Mouse (Mus musculus) embryonic facial prominence, embryonic 11.5 days (tissue): ENCODE results near the gene Cftr. TPM values are rescaled to one million over a fixed set of nuclear protein-coding genes. Genes with fewer than 3 reads are reported as not detected.

Source experiments
- ATAC-seq: fragments of 200-750 bp; cut with Nextera tagmentation; replicated peaks from 2 replicates; pipeline ENCODE4 v1.8.0; 2017; ENCODE audit warnings: low read depth; ENCODE audit not compliant: insufficient number of reproducible peaks, low FRiP score, low TSS enrichment
- DNase-seq: peaks from one replicate; pipeline ENCODE4 v3.0.0-alpha.2; 2015; ENCODE audit warnings: low spot score
- H3K27ac ChIP-seq: fragments of 300-500 bp; sonication (generic); replicated peaks from 2 replicates; pipeline ENCODE4 v1.5.1; 2014; ENCODE audit warnings: mild to moderate bottlenecking, low read depth, low read length, control low read depth
- H3K27me3 ChIP-seq: fragments of 300-500 bp; sonication (generic); 2 replicates; pipeline ENCODE4 v1.6.1; 2014; ENCODE audit warnings: mild to moderate bottlenecking, low read length, moderate library complexity, mixed read lengths; ENCODE audit not compliant: control insufficient read depth, insufficient read depth
- H3K36me3 ChIP-seq: fragments of 300-500 bp; sonication (generic); replicated peaks from 2 replicates; pipeline ENCODE4 v1.6.1; 2014; ENCODE audit warnings: low read depth, mild to moderate bottlenecking, low read length, moderate library complexity, mixed read lengths; ENCODE audit not compliant: control insufficient read depth, insufficient read depth
- H3K4me1 ChIP-seq: fragments of 300-500 bp; sonication (generic); 2 replicates; pipeline ENCODE4 v1.6.1; 2014; ENCODE audit warnings: low read length, mixed read lengths; ENCODE audit not compliant: control insufficient read depth, insufficient read depth
- H3K4me2 ChIP-seq: fragments of 300-500 bp; sonication (generic); 2 replicates; pipeline ENCODE4 v1.6.1; 2014; ENCODE audit warnings: low read depth, mild to moderate bottlenecking, control low read depth, low read length, moderate library complexity
- H3K4me3 ChIP-seq: fragments of 300-500 bp; sonication (generic); 2 replicates; pipeline ENCODE4 v1.5.1; 2014; ENCODE audit warnings: low read depth, low read length, control low read depth
- H3K9ac ChIP-seq: fragments of 300-500 bp; sonication (generic); replicated peaks from 2 replicates; pipeline ENCODE4 v1.6.1; 2014; ENCODE audit warnings: mild to moderate bottlenecking, control low read depth, low read length
- H3K9me3 ChIP-seq: fragments of 300-500 bp; sonication (generic); replicated peaks from 2 replicates; pipeline ENCODE4 v1.6.1; 2016; ENCODE audit warnings: mild to moderate bottlenecking, low read length, inconsistent platforms, mixed read lengths; ENCODE audit not compliant: control insufficient read depth
- WGBS: fragments of 180-500 bp; shearing (Covaris S2); extraction: QIAGEN DNeasy Blood & Tissue Kit; methylation state at CpG from one replicate; pipeline ENCODE4 v1.1.7; 2014; 5-methylcytosine and 5-hydroxymethylcytosine counted together
- polyA plus RNA-seq: library from polyadenylated mRNA; unstranded; fragments of >200 nt; fragmentation: Nextera tagmentation; extraction: Ambion mirVana; gene quantifications from 2 replicates; pipeline ENCODE4 v1.2.1, GENCODE M21; 2014

Cftr gene
- polyA plus RNA-seq, 1 experiment from 2014 or later = 0.15 TPM

GRCm38 (mm10) chr6:18322950-18323349 is 152.5 kb downstream of the Cftr start:
- H3K4me1 ChIP-seq = no peaks in the 10 kb centered on the region
- H3K27me3 ChIP-seq = no peaks in the 10 kb centered on the region
- H3K27ac ChIP-seq = no peak overlapping the region
- no peak overlapping the region for H3K9ac ChIP-seq
- H3K36me3 ChIP-seq = no peaks in the 10 kb centered on the region
- no peaks in the 10 kb centered on the region for H3K9me3 ChIP-seq
- DNase-seq (no peak), ATAC-seq (no peak)
- no peak overlapping the region for H3K4me3 ChIP-seq
- no peak overlapping the region for H3K4me2 ChIP-seq
- 83% methylated on average over 1 of the region's 1 CpGs for WGBS

DNA sequence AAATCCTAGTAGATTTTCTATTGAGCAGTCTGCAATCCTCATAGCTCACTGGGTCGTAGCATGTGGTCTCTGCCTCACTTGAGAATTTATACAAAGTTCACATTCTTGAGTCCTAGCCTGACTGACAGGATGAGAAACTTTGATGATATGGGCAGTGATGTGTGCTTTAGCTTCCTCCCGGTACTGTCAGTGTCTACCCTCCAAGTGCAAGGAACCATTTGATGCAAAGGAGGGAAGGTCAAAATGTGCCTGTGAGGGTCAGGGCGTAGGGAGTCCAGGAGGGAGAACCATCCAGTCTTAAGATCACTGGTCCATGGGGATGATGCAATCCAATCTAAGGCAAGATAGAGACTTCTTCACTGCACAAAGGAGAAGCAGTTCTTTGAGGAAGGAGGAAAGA is 164.9 kb downstream of the Cftr start:
- H3K4me2 ChIP-seq = no peak overlapping the region
- H3K36me3 ChIP-seq = no peaks in the 10 kb centered on the region
- no peak overlapping the region for H3K9ac ChIP-seq
- 84% methylated on average over 3 of the region's 3 CpGs for WGBS
- H3K4me1 ChIP-seq = no peaks in the 10 kb centered on the region
- H3K9me3 ChIP-seq = no peaks in the 10 kb centered on the region
- H3K27me3 ChIP-seq = no peaks in the 10 kb centered on the region
- DNase-seq = no peak
- no peak for ATAC-seq
- H3K27ac ChIP-seq = no peak overlapping the region
- no peak overlapping the region for H3K4me3 ChIP-seq

DNA sequence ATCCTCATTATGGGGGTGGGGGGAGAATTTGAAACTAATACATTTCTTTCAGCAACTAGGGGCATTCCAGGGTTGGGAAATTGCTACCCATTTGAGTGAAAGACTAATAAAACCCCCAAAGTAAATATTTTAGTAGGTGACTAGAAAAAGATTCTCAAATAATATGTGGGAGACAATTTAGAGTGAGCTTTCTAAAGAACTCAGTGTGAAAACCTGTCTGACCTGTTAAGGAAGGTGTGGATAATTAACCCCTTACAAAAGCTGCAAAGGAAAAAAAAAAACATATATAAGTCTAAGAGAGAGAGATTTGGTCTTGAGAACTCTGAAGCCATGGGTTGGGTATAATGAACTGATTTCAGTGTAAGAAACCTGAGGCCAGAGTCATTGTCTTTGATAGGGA is 167.8 kb downstream of the Cftr start:
- ATAC-seq (no peak), DNase-seq (no peak)
- Histone ChIP-seq H3K4me3 (no peak overlapping the region), H3K4me2 (no peak overlapping the region), H3K36me3 (no peaks in the 10 kb centered on the region), H3K27ac (no peak overlapping the region), H3K9me3 (no peaks in the 10 kb centered on the region), H3K27me3 (no peaks in the 10 kb centered on the region), H3K4me1 (no peaks in the 10 kb centered on the region), H3K9ac (no peak overlapping the region)

- 87% methylated on average over 2 of the region's 2 CpGs for WGBS
- no peak for ATAC-seq
- Histone ChIP-seq H3K36me3 (no peaks in the 10 kb centered on the region), H3K9me3 (no peaks in the 10 kb centered on the region), H3K4me1 (no peaks in the 10 kb centered on the region), H3K9ac (no peak overlapping the region), H3K27me3 (no peaks in the 10 kb centered on the region), H3K4me2 (no peak overlapping the region), H3K4me3 (no peak overlapping the region), H3K27ac (no peak overlapping the region)
- DNase-seq = no peak
Observed at GRCm38 (mm10) chr6:18344272-18344671, 173.8 kb downstream of the Cftr start.

DNA sequence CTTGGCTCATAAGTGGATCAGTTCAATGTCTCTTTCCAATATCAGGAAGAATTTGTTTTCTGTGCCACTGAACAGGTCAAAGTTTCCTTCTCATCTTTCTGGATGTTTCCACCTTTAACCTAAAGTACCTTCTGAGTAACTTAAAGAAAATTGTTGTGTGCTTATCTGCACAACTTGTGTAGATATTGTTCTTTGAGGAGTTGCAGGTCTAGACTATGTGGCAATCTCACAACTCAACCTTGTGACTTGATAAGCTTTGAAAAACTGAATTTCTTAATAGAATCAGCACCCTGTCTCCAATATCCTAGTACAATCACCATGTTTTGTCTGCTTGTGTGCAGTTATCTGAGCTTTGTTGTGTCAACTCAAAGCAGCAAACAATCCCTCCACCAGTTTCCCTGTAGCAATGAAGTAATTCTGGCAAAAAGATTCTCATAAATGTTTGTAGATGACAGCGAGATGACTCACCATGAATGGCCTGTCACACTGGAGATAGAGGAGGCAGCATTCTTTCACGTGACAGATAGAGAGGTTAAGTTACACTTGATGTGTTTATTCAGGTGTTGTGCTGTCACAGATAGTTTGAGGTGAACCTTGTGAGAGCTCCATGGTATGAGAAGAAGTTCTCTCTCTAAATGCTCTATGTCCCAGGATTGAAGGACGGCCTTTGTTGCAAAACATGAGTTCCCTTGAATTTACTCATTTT is 178.8 kb downstream of the Cftr start:
- no peaks in the 10 kb centered on the region for H3K4me1 ChIP-seq
- no peak for DNase-seq
- H3K36me3 ChIP-seq = no peaks in the 10 kb centered on the region
- ATAC-seq = no peak
- H3K9me3 ChIP-seq = no peaks in the 10 kb centered on the region
- H3K4me3 ChIP-seq = no peak overlapping the region
- H3K4me2 ChIP-seq = no peak overlapping the region
- WGBS = 50% methylated on average over 3 of the region's 3 CpGs
- H3K27ac ChIP-seq = no peak overlapping the region
- no peaks in the 10 kb centered on the region for H3K27me3 ChIP-seq
- H3K9ac ChIP-seq = no peak overlapping the region

GRCm38 (mm10) chr6:18360154-18360553 is 189.7 kb downstream of the Cftr start:
- DNase-seq (no peak), ATAC-seq (no peak)
- Histone ChIP-seq H3K27me3 (no peaks in the 10 kb centered on the region), H3K9ac (no peak overlapping the region), H3K9me3 (no peaks in the 10 kb centered on the region), H3K4me1 (no peaks in the 10 kb centered on the region), H3K27ac (no peak overlapping the region), H3K4me3 (no peak overlapping the region), H3K4me2 (no peak overlapping the region), H3K36me3 (no peaks in the 10 kb centered on the region)
- WGBS = 70% methylated on average over 1 of the region's 1 CpGs

GRCm38 (mm10) chr6:18360955-18361354 is 190.5 kb downstream of the Cftr start:
- H3K27me3 ChIP-seq = no peaks in the 10 kb centered on the region
- H3K9me3 ChIP-seq = no peaks in the 10 kb centered on the region
- H3K4me3 ChIP-seq = no peak overlapping the region
- no peak overlapping the region for H3K27ac ChIP-seq
- no peak for ATAC-seq
- H3K4me2 ChIP-seq = no peak overlapping the region
- no peaks in the 10 kb centered on the region for H3K36me3 ChIP-seq
- DNase-seq = no peak
- H3K9ac ChIP-seq = no peak overlapping the region
- no peaks in the 10 kb centered on the region for H3K4me1 ChIP-seq

- no peak for DNase-seq
- H3K36me3 ChIP-seq = no peaks in the 10 kb centered on the region
- no peak overlapping the region for H3K9ac ChIP-seq
- H3K4me2 ChIP-seq = no peak overlapping the region
- H3K4me3 ChIP-seq = no peak overlapping the region
- H3K9me3 ChIP-seq = no peaks in the 10 kb centered on the region
- WGBS = 85% methylated on average over 5 of the region's 5 CpGs
- no peak for ATAC-seq
- H3K4me1 ChIP-seq = no peaks in the 10 kb centered on the region
- no peaks in the 10 kb centered on the region for H3K27me3 ChIP-seq
- no peak overlapping the region for H3K27ac ChIP-seq
Observed at GRCm38 (mm10) chr6:18362232-18362631, 191.7 kb downstream of the Cftr start.
